Mouse (Mus musculus): ENCODE results near the gene Lrrc8b.

Gene Lrrc8b

DNA sequence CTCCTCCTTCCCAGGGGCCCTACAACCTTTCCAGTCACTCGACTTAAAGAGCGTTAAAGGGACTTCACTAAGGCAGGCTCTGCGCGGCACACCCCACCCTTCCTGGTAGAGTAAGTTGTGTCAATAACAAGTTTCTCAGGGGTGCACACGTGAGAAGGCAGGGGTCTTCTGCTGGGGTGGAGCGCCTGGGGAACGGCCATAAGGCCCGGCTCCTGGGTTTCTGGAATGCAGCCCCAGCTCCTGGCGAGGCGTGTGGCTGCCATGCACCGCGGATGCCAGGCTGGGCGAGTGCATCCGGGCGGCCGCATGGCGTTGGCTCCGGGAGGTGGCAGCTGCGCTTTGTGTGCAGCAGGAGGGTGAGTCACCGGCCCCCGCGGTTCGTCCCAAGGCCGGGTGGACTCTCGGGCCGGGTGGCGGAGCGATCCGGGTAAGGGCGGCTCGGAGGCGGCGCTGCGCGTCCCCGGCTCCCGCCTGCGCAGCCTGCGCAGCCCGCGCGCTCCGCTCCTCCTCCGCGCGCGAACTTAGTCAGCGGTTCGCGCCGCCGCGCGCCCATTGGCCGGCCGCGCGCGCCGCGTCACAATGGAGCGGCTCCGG is at the start of gene Lrrc8b:
Gene Lrrc8b (plus strand): TSS at position 578 of the 594 bp plus-strand sequence.
- DNase-seq (ENCODE audit: low spot score in 2 of 2) = peak; percentile 86 to 88

GRCm38 (mm10) chr5:105381482-105381881 is 34.1 kb upstream of the Lrrc8b start:
- peak in 1 of 2 experiments; percentile 0 for DNase-seq (ENCODE audit: low spot score in 2 of 2)

DNA sequence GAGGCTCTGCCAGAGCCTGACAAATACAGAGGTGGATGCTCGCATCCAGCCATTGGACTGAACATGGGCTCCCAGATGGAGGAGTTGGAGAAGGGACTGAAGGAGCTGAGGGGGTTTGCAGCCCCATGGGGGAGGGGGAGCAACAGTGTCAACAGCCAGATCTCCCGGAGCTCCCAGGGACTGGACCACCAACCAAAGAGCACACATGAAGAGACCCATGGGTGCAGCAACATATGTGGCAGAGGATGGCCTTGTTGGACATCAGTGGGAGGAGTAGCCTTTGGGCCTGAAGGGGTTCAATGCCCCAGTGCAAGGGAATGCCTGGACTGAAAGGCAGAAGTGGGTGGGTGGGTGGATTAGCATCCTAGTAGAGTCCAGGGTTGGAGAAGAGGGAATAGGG is 25.2 kb upstream of the Lrrc8b start:
- no peak for DNase-seq (ENCODE audit: low spot score in 2 of 2)

DNA sequence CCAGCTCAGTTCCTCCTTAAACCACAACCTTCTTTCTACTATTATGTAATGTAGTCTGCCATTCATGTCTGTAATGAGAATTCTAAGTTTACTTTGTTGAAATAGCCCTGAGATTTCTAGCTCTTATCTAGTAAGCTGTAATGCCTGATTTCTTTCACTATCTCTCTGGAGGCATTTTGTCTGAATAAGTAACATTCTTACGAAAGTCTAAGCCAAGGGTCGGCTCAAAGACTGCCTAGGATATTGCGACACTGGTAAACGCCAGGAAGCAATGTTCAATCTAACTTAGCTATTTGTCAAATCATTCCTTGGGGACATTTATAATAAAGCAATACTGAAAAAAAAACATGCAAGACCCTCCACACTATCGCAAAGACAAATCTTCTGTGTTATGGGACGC is 21.8 kb upstream of the Lrrc8b start:
- no peak for DNase-seq (ENCODE audit: low spot score in 2 of 2)

- DNase-seq (ENCODE audit: low spot score in 2 of 2) = no peak
These were observed 20.4 kb upstream of the Lrrc8b start for GRCm38 (mm10) chr5:105395188-105395587.

DNA sequence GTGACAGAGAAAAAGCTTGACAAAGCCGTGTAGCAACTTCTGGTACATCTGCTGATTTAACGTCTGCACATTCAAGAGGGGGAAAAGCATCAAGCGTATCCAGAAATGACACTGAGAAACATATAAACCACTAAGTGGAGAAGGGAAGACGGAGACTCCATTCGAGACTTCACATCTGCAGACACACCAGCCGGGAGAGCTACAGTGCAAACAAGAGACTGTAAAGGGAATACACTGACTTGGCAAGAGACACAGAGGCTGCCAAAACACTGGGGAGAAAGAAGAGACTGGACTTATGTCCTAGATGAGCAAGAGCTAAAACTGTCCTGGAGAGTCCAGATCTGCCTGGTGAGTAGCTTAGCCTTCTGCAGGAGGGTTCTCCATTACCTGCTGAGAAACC is 16.6 kb upstream of the Lrrc8b start:
- DNase-seq (ENCODE audit: low spot score in 2 of 2) = no peak

GRCm38 (mm10) chr5:105399631-105400423 is 15.7 kb upstream of the Lrrc8b start:
- peak; percentile 35 to 79 for DNase-seq (ENCODE audit: low spot score in 2 of 2)

DNA sequence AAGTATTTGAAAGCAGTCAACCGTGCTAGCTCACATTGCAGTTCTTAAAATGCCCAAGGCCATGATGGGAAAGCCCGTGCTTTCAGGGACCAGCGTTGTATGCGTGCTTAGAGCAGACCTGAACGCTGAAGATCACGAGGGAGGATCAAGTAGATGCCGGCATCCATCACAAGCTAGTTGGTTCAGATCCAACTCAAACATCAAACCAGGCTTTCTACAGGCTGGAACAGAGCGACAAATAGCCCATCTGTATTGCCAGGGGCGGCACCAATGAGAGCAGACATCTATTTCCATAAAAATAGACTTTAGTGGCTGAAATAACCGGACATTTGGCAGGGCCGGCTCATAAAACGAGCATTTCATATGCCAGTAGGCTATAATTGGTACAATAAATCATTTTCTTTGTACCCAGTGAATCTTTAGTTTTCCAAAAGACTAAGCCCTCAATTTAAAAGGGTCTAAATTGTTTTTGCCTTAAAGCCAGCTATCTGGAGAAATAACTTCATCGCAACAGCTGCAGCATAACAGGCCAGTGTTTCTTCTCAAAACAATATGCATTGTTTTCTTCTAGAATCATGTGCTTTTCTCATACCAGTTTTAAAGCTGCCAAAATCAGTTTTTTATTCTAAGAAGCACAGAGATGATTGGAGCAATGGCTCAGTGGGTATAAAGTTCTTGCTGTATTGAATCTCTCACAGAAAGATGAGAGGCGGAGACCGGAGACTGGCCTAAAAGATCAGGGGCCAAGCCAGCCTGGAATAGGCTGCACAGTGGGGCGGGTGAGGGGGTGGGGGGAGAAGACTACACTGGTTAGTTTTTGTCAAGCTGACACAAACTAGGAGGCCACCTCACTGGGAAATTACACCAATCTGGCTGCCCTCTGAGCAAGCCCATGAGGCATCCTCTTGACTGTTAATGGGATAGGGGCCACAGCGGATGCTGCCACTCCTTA is 14.9 kb upstream of the Lrrc8b start:
- no peak for DNase-seq (ENCODE audit: low spot score in 2 of 2)

DNA sequence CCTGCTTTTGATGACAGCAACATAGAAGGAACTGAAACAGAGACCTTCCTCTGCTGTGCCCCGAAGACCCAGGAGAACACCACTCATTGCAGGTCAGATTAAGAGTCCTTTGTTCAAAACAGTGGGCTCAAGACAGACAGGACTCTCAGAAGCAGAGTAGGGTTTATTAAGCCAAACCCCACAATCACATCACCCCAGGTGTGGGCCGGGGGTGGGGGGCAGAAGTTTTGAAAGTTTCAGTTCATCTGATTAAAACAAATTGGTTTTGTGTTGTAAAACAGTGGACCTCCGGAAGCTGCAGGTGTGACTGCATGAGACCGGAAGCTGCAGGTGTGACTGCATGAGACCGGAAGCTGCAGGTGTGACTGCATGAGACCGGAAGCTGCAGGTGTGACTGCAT is 14.0 kb upstream of the Lrrc8b start:
- DNase-seq (ENCODE audit: low spot score in 2 of 2) = no peak

- DNase-seq (ENCODE audit: low spot score in 2 of 2) = peak in 1 of 2 experiments; percentile 69
These were observed 10.6 kb upstream of the Lrrc8b start for GRCm38 (mm10) chr5:105404961-105405360.

GRCm38 (mm10) chr5:105407661-105408060 is 7.9 kb upstream of the Lrrc8b start:
- DNase-seq (ENCODE audit: low spot score in 2 of 2) = no peak

- peak in 1 of 2 experiments; percentile 26 for DNase-seq (ENCODE audit: low spot score in 2 of 2)
These were observed 6.5 kb upstream of the Lrrc8b start for GRCm38 (mm10) chr5:105409092-105409491.

DNA sequence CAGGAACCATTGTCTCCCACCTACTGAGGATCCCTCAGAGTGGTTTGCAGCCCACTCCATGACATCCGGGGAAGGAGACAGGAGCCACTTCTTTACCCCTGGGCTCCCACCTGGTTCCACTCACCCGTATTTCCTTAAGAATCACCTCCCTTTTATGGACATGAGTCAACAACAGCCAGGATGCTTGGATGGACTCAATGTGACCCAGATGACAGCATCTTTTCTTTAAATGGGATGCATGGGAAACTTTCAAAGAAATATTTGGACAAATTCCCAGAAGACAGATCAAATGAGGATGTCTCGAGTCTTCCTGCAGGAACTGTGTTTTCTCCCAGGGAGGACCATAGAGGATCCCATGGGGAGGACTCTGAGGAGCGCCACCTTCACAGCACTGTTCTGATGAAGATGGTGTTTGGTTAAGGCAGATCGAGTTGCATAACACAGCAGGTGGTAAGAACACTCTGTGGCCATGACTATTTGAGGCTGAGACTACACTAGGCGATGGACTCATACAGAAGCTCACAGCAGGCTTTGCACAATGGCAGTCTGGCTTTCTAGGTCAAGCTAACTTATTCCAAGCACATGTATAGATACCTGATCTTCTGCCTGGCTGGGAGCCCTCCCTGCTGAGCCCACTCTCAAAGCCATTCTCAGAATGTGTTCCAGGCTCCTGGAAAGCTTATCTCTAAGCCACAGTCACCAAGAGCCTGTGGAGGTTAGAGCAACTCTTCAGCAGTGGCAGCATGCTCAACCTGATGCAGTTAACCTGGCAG is 4.9 kb upstream of the Lrrc8b start:
- DNase-seq (ENCODE audit: low spot score in 2 of 2) = no peak

- DNase-seq (ENCODE audit: low spot score in 2 of 2) = no peak
These were observed 4.3 kb upstream of the Lrrc8b start for GRCm38 (mm10) chr5:105411294-105411570.

GRCm38 (mm10) chr5:105411768-105412167 is 3.8 kb upstream of the Lrrc8b start:
- DNase-seq (ENCODE audit: low spot score in 2 of 2) = no peak

GRCm38 (mm10) chr5:105412634-105413033 is 2.9 kb upstream of the Lrrc8b start:
- DNase-seq (ENCODE audit: low spot score in 2 of 2) = no peak

GRCm38 (mm10) chr5:105414341-105415120 is 1.0 kb upstream of the Lrrc8b start:
- no peak for DNase-seq (ENCODE audit: low spot score in 2 of 2)

GRCm38 (mm10) chr5:105415951-105416675 is 538 bp downstream of the Lrrc8b start:
- peak in 1 of 2 experiments; percentile 24 for DNase-seq (ENCODE audit: low spot score in 2 of 2)

DNA sequence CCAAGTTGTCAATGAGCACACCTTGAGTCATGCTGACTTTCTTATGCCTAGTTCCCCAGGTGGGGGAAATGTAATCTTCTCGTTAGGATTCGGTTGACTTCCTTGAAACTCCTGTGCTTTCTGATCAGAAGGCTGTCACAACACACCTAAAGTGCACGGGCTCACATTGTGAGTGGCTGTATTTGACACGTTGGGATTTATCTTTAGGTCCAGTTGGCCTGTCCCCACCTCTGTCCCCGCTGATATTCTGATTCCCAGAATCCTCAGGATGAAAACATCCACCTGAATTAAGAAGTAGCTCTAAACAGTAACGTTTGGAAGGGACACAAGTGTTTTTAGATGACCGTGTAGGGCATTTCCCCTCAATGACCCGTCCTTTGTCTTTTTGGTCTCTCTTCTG is 1.6 kb downstream of the Lrrc8b start:
- no peak for DNase-seq (ENCODE audit: low spot score in 2 of 2)

DNA sequence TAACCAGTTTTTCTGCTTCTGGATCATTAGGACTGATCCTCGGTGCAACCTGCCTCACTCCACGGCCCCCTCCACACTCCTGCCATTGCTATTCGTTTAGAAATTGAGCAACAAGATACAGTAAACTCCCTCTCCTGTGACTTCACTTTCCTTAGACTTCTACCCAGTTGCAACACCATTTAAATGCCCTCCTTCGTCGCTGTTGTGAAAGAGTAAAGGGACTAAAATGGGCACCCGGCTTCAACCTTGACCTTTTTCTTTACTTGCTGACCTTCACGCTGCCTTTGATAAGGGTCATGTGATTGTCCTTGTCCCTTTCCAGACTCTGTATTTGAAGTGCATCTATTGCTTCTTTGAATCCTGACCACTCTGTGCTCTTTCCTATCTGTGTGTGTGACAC is 2.8 kb downstream of the Lrrc8b start:
- no peak for DNase-seq (ENCODE audit: low spot score in 2 of 2)
